Mouse (Mus musculus) cerebellum, adult 2 months (tissue): ENCODE measurements around the gene Samsn1. TPM values are rescaled to one million over a fixed set of nuclear protein-coding genes. Genes with fewer than 3 reads are reported as not detected.

Experiments used
- DNase-seq, 2 experiments: peaks; one replicate each; pipeline ENCODE4 v3.0.0; 2021
- H3K27ac ChIP-seq: fragments of 200-500 bp; 2 replicates; pipeline ENCODE4 v1.5.1; 2012; ENCODE audit warnings: low read length, control low read depth, inconsistent platforms; ENCODE audit not compliant: insufficient read depth
- H3K27me3 ChIP-seq: fragments of 200-500 bp; 2 replicates; pipeline ENCODE4 v1.6.1; 2012; ENCODE audit warnings: inconsistent platforms, mild to moderate bottlenecking, low read length, moderate library complexity; ENCODE audit not compliant: control insufficient read depth, insufficient read depth
- H3K4me1 ChIP-seq: fragments of 200-500 bp; 2 replicates; pipeline ENCODE4 v1.6.1; 2011; ENCODE audit warnings: low read length; ENCODE audit not compliant: control insufficient read depth, insufficient read depth
- H3K4me3 ChIP-seq: fragments of 200-500 bp; replicated peaks from 2 replicates; pipeline ENCODE3; 2011; ENCODE audit warnings: mild to moderate bottlenecking, low read depth, low read length, control low read depth; ENCODE audit not compliant: insufficient read depth
- CTCF ChIP-seq: fragments of 200-500 bp; IDR thresholded peaks from 2 replicates; pipeline ENCODE4 v1.5.1; 2011; ENCODE audit warnings: low read depth, mild to moderate bottlenecking, control low read depth, low read length, moderate library complexity, borderline replicate concordance; ENCODE audit not compliant: insufficient read depth
- POLR2A ChIP-seq: fragments of 200-500 bp; IDR thresholded peaks from 2 replicates; pipeline ENCODE4 v1.6.1; 2011; ENCODE audit warnings: low read length, control low read depth, borderline replicate concordance; ENCODE audit not compliant: insufficient read depth
- WGBS: fragments of 180-500 bp; shearing (Covaris S2); methylation state at CpG from one replicate; pipeline ENCODE4 v1.1.7; 2018; 5-methylcytosine and 5-hydroxymethylcytosine counted together
- polyA plus RNA-seq: library from polyadenylated mRNA; depleted of rRNA; stranded (reverse); fragments of >200 nt; gene quantifications from 2 replicates; pipeline ENCODE4 v1.2.3, GENCODE M21; 2012

Gene Samsn1
- polyA plus RNA-seq, 1 experiment, result 0.80 TPM

- Histone ChIP-seq H3K27me3 (no peaks in the 10 kb centered on the region), H3K4me3 (no peak overlapping the region), H3K4me1 (no peaks in the 10 kb centered on the region), H3K27ac (no peak overlapping the region)
- WGBS, result 95% methylated on average over 6 of the region's 6 CpGs
- no peak for DNase-seq
- TF ChIP-seq CTCF, result no peak
- TF ChIP-seq POLR2A, result no peak
These were observed 154.7 kb downstream of the Samsn1 start for GRCm38 (mm10) chr16:75867400-75867799.

GRCm38 (mm10) chr16:75865505-75865904 is 156.6 kb downstream of the Samsn1 start:
- no peak for TF ChIP-seq CTCF
- TF ChIP-seq POLR2A, result no peak
- WGBS, result 8% methylated on average over 6 of the region's 6 CpGs
- no peak for DNase-seq

GRCm38 (mm10) chr16:75864673-75865072 is 157.4 kb downstream of the Samsn1 start:
- no peak overlapping the region for H3K4me3 ChIP-seq
- no peak for DNase-seq
- TF ChIP-seq POLR2A, result no peak
- TF ChIP-seq CTCF, result no peak
- no peaks in the 10 kb centered on the region for H3K27me3 ChIP-seq
- 61% methylated on average over 2 of the region's 2 CpGs for WGBS
- H3K4me1 ChIP-seq, result no peaks in the 10 kb centered on the region
- H3K27ac ChIP-seq, result no peak overlapping the region

More at GRCm38 (mm10) chr16:75865505-75865904, 156.6 kb downstream of the Samsn1 start:
- Histone ChIP-seq H3K27me3 (no peaks in the 10 kb centered on the region), H3K27ac (no peak overlapping the region), H3K4me3 (no peak overlapping the region), H3K4me1 (no peaks in the 10 kb centered on the region)

- no peak for DNase-seq
- Histone ChIP-seq H3K4me1 (no peaks in the 10 kb centered on the region), H3K4me3 (no peak overlapping the region), H3K27ac (no peak overlapping the region), H3K27me3 (no peaks in the 10 kb centered on the region)
- 77% methylated on average over 2 of the region's 2 CpGs for WGBS
- TF ChIP-seq CTCF (no peak), POLR2A (no peak)
These were observed 165.7 kb downstream of the Samsn1 start for GRCm38 (mm10) chr16:75856343-75856742.

- Histone ChIP-seq H3K27ac (no peak overlapping the region), H3K27me3 (no peaks in the 10 kb centered on the region), H3K4me1 (no peaks in the 10 kb centered on the region), H3K4me3 (no peak overlapping the region)
- WGBS, result 96% methylated on average over 7 of the region's 7 CpGs
- no peak for DNase-seq
- no peak for TF ChIP-seq POLR2A
- TF ChIP-seq CTCF, result no peak
These were observed 166.7 kb downstream of the Samsn1 start for GRCm38 (mm10) chr16:75855402-75855801.

GRCm38 (mm10) chr16:75853556-75854271 is 168.4 kb downstream of the Samsn1 start:
- WGBS, result 88% methylated on average over 9 of the region's 9 CpGs
- DNase-seq, result no peak
- TF ChIP-seq POLR2A, result no peak
- Histone ChIP-seq H3K4me3 (no peak overlapping the region), H3K27me3 (no peaks in the 10 kb centered on the region), H3K4me1 (no peaks in the 10 kb centered on the region), H3K27ac (no peak overlapping the region)

GRCm38 (mm10) chr16:75852485-75852884 is 169.6 kb downstream of the Samsn1 start:
- no peak for DNase-seq
- 66% methylated on average over 2 of the region's 2 CpGs for WGBS
- Histone ChIP-seq H3K4me3 (no peak overlapping the region), H3K4me1 (no peaks in the 10 kb centered on the region), H3K27me3 (no peaks in the 10 kb centered on the region), H3K27ac (no peak overlapping the region)
- no peak for TF ChIP-seq POLR2A
- TF ChIP-seq CTCF, result no peak

GRCm38 (mm10) chr16:75849039-75849438 is 173.0 kb downstream of the Samsn1 start:
- no peak overlapping the region for H3K27ac ChIP-seq
- no peak overlapping the region for H3K4me3 ChIP-seq
- H3K4me1 ChIP-seq, result no peaks in the 10 kb centered on the region
- DNase-seq, result no peak
- TF ChIP-seq POLR2A (no peak), CTCF (no peak)
- WGBS, result 90% methylated on average over 6 of the region's 6 CpGs
- no peaks in the 10 kb centered on the region for H3K27me3 ChIP-seq
